Mouse (Mus musculus): Measurements from ENCODE around the gene Insl5.

- no peak for TF ChIP-seq CTCF (IDR thresholded peaks at IDR 0.05)
- no peak for TF ChIP-seq POLR2A (IDR thresholded peaks at IDR 0.05; ENCODE audit: insufficient read depth, low read depth, low read length)
Observed at GRCm38 (mm10) chr4:102969599-102969998, 57.0 kb downstream of the Insl5 start.

Data from heart, adult 2 months (tissue).